In the genomic region with DNA sequence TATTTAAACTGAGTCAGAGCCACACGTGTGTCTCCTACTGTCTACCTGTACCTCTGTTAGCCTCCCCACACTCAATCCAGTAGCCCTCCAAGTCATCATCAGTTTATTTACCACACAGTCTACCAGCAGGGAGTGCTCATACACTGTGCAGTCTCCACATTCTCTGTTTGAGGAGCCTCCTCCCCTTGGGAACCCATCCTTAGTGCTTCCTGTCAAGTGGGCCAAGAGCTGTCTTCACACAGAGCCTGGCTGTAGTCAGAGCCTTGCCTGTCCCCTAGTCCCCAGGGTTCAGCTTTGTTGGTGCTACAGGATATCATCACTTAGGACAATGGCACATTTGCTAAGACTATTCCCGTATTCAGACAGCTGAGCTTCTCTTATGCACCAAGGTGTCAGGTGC, we compare ENCODE assay signal across 11 mouse cellular contexts.
DNase-seq lines count a peak whose midpoint lies in the region; ATAC-seq lines count a peak whose summit lies in the region.
"Had no signal": no experiment of that assay in that cellular context is flagged by ENCODE, and none has a peak within 500 bp of the region (broad histone marks: within the 10 kb centered on the region; RNA-seq: fewer than 3 reads in every experiment).

No protein-coding gene starts in this region.

- no peak overlapping the region for H3K4me2 ChIP-seq in kidney, embryonic 14.5 days (replicated peaks; ENCODE audit: low read depth, low read length)
- no peak overlapping the region for H3K4me2 ChIP-seq in heart, embryonic 14.5 days (ENCODE audit: low read length)
- no peak overlapping the region for H3K4me2 ChIP-seq in midbrain, embryonic 13.5 days (replicated peaks)
- H3K4me2 ChIP-seq: neural tube, embryonic 13.5 days had no signal

- H3K27ac ChIP-seq in kidney, embryonic 14.5 days (ENCODE audit: low read depth, low read length) = no peak overlapping the region
- peak overlapping the region; percentile 4; the same call in 1 of the 2 replicates for H3K27ac ChIP-seq in brown adipose tissue, adult 24 weeks (replicated peaks; ENCODE audit: low read depth, low read length)
- peak overlapping the region; percentile 2 to 79; a peak in 2 of 4 replicates for H3K27ac ChIP-seq in heart, embryonic 14.5 days (replicated peaks in 1 of 2; ENCODE audit: control insufficient read depth in 1 of 2, insufficient read depth in 1 of 2, low read depth in 2 of 2, low read length in 2 of 2)
- no peak overlapping the region for H3K27ac ChIP-seq in midbrain, embryonic 13.5 days
- H3K27ac ChIP-seq: neural tube, embryonic 13.5 days had no signal

- no peak overlapping the region for H3K9ac ChIP-seq in kidney, embryonic 14.5 days (ENCODE audit: low read depth, low read length)
- no peak overlapping the region for H3K9ac ChIP-seq in heart, embryonic 14.5 days (ENCODE audit: low read length)
- no peak overlapping the region for H3K9ac ChIP-seq in midbrain, embryonic 13.5 days (replicated peaks)
- H3K9ac ChIP-seq: neural tube, embryonic 13.5 days had no signal

- H3K27me3 ChIP-seq in kidney, embryonic 14.5 days (ENCODE audit: control insufficient read depth, insufficient read depth, low read length) = no peaks in the 10 kb centered on the region
- no peaks in the 10 kb centered on the region for H3K27me3 ChIP-seq in heart, embryonic 14.5 days (ENCODE audit: control insufficient read depth, insufficient read depth, low read length)
- H3K27me3 ChIP-seq in midbrain, embryonic 13.5 days = no peaks in the 10 kb centered on the region
- H3K27me3 ChIP-seq: neural tube, embryonic 13.5 days had no signal

- H3K4me1 ChIP-seq in kidney, embryonic 14.5 days (ENCODE audit: control insufficient read depth, insufficient read depth, low read length) = peaks cover 8% of the 10 kb centered on the region; the same call in 1 of the 2 replicates
- peaks cover 12% of the 10 kb centered on the region for H3K4me1 ChIP-seq in brown adipose tissue, adult 24 weeks (ENCODE audit: control insufficient read depth, insufficient read depth, insufficient read length, low read length)
- H3K4me1 ChIP-seq in heart, embryonic 14.5 days (ENCODE audit: control insufficient read depth in 2 of 2, insufficient read depth in 2 of 2, low read length in 2 of 2) = peaks cover 5 to 18% of the 10 kb centered on the region in 2 experiments
- H3K4me1 ChIP-seq in midbrain, embryonic 13.5 days (replicated peaks) = 0 out of 2 replicates have a peak, but pooled peaks cover 2% of the 10 kb centered on the region
- H3K4me1 ChIP-seq: neural tube, embryonic 13.5 days had no signal

- H3K36me3 ChIP-seq in kidney, embryonic 14.5 days (ENCODE audit: control insufficient read depth, insufficient read depth, low read length) = no peaks in the 10 kb centered on the region
- H3K36me3 ChIP-seq in heart, embryonic 14.5 days (ENCODE audit: control insufficient read depth, insufficient read depth, low read length) = no peaks in the 10 kb centered on the region
- H3K36me3 ChIP-seq in midbrain, embryonic 13.5 days = no peaks in the 10 kb centered on the region
- H3K36me3 ChIP-seq: neural tube, embryonic 13.5 days had no signal

- H3K4me3 ChIP-seq in kidney, embryonic 14.5 days (ENCODE audit: low read length) = no peak overlapping the region
- H3K4me3 ChIP-seq in brown adipose tissue, adult 24 weeks (ENCODE audit: insufficient read depth, low read depth, low read length) = no peak overlapping the region
- H3K4me3 ChIP-seq in heart, embryonic 14.5 days (ENCODE audit: control insufficient read depth in 1 of 2, insufficient read depth in 1 of 2, low read depth in 1 of 2, low read length in 2 of 2) = no peak overlapping the region
- H3K4me3 ChIP-seq in midbrain, embryonic 13.5 days (replicated peaks) = no peak overlapping the region
- H3K4me3 ChIP-seq: neural tube, embryonic 13.5 days had no signal

- DNase-seq in kidney, adult 11 months = peak; percentile 23
- DNase-seq in kidney, postnatal 25 days = peak; percentile 44 to 59
- DNase-seq in MN1 (ENCODE audit: low spot score) = no peak
- DNase-seq in frontal cortex, postnatal 14 days (ENCODE audit: low spot score in 2 of 2) = no peak
- DNase-seq: cerebellum, postnatal 25 days; thymus, adult 2 months had no signal

- ATAC-seq in kidney, embryonic 14.5 days (ENCODE audit: low FRiP score, low TSS enrichment) = no peak
- ATAC-seq in heart, embryonic 14.5 days (ENCODE audit: insufficient number of reproducible peaks, insufficient read depth, low FRiP score, low read depth) = no peak
- no peak for ATAC-seq in midbrain, embryonic 13.5 days

- WGBS in kidney, embryonic 14.5 days = 83% methylated on average over 2 of the region's 2 CpGs
- 63% methylated on average over 2 of the region's 2 CpGs for WGBS in heart, embryonic 14.5 days
- 86% methylated on average over 2 of the region's 2 CpGs for WGBS in midbrain, embryonic 13.5 days

- H3K9me3 ChIP-seq in kidney, embryonic 14.5 days (ENCODE audit: control insufficient read depth, low read length) = no peaks in the 10 kb centered on the region
- H3K9me3 ChIP-seq in heart, embryonic 14.5 days (ENCODE audit: control insufficient read depth, low read length) = no peaks in the 10 kb centered on the region
- H3K9me3 ChIP-seq in midbrain, embryonic 13.5 days = no peaks in the 10 kb centered on the region
- H3K9me3 ChIP-seq: neural tube, embryonic 13.5 days had no signal

Comparison
In these comparisons a context has a peak if more than half of its experiments do, and no peak if none do; other contexts are left out.
1. DNase-seq: peak in kidney, adult 11 months (single experiment) and kidney, postnatal 25 days (2 of 2); none in MN1 (single experiment) and frontal cortex, postnatal 14 days (0 of 2).
2. H3K27ac ChIP-seq: peak in brown adipose tissue, adult 24 weeks (single experiment) and heart, embryonic 14.5 days (2 of 2); none in kidney, embryonic 14.5 days (single experiment) and midbrain, embryonic 13.5 days (single experiment).